Mouse (Mus musculus): ENCODE measurements around the gene Klhl6. TPM values are rescaled to one million over a fixed set of nuclear protein-coding genes. Genes with fewer than 3 reads are reported as not detected.

Klhl6 gene
- polyA plus RNA-seq, 1 experiment = 33.7 TPM

DNA sequence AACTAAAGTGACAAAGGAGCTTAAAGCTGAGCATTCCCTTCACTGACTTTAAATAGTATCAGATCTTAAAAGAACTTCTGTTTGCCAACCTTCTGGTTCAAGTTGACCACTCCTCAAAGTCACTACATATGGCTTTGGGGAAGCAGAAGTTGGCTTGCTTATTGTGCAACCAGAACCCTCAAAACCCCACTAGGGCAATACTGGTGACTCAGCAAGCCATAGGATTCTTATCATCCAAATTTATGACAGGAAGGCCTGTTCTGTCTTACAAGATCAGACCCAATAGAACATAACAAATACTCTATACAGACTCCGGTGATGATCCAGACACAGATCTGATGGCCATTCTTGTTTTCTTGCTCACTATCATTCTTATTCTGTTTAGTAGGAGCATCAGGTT is 9.4 kb downstream of the Klhl6 start:
- H3K4me1 ChIP-seq (ENCODE audit: control insufficient read depth, insufficient read depth, insufficient read length) = peaks cover 55% of the 10 kb centered on the region
- 34% methylated on average over 1 of the region's 1 CpGs for WGBS
- no peaks in the 10 kb centered on the region for H3K27me3 ChIP-seq (ENCODE audit: control insufficient read depth, insufficient read depth, low read length)
- no peak overlapping the region for H3K4me3 ChIP-seq (ENCODE audit: extremely low read depth, insufficient read depth, insufficient read length)
- no peak for DNase-seq (ENCODE audit: low read depth in 1 of 2, low spot score in 2 of 2)
- peaks cover 1% of the 10 kb centered on the region; the same call in 1 of the 2 replicates for H3K36me3 ChIP-seq (ENCODE audit: control insufficient read depth, insufficient read depth, low read length)
- TF ChIP-seq POLR2A (IDR thresholded peaks at IDR 0.05; ENCODE audit: low read depth, low read length) (no peak), CTCF (IDR thresholded peaks at IDR 0.05; ENCODE audit: extremely low read depth, insufficient read depth, insufficient read length, insufficient replicate concordance) (no peak)
- H3K27ac ChIP-seq (ENCODE audit: insufficient read depth, low read length) = peak overlapping the region; percentile 27; the same call in 1 of the 2 replicates

GRCm38 (mm10) chr16:19972736-19973350 is 10.0 kb downstream of the Klhl6 start:
- peak overlapping the region; percentile 5; the same call in 1 of the 2 replicates for H3K27ac ChIP-seq (ENCODE audit: insufficient read depth, low read length)
- no peak for TF ChIP-seq POLR2A (IDR thresholded peaks at IDR 0.05; ENCODE audit: low read depth, low read length)
- peaks cover 1% of the 10 kb centered on the region; the same call in 1 of the 2 replicates for H3K36me3 ChIP-seq (ENCODE audit: control insufficient read depth, insufficient read depth, low read length)
- peak in 1 of 2 experiments; percentile 61 for DNase-seq (ENCODE audit: low read depth in 1 of 2, low spot score in 2 of 2)
- no peak overlapping the region for H3K4me3 ChIP-seq (ENCODE audit: extremely low read depth, insufficient read depth, insufficient read length)
- peaks cover 50% of the 10 kb centered on the region for H3K4me1 ChIP-seq (ENCODE audit: control insufficient read depth, insufficient read depth, insufficient read length)
- no peaks in the 10 kb centered on the region for H3K27me3 ChIP-seq (ENCODE audit: control insufficient read depth, insufficient read depth, low read length)

GRCm38 (mm10) chr16:19969506-19969905 is 13.3 kb downstream of the Klhl6 start:
- H3K27ac ChIP-seq (ENCODE audit: insufficient read depth, low read length) = no peak overlapping the region
- 73% methylated on average over 5 of the region's 5 CpGs for WGBS
- no peak for DNase-seq (ENCODE audit: low read depth in 1 of 2, low spot score in 2 of 2)
- H3K27me3 ChIP-seq (ENCODE audit: control insufficient read depth, insufficient read depth, low read length) = no peaks in the 10 kb centered on the region
- peaks cover 31% of the 10 kb centered on the region for H3K4me1 ChIP-seq (ENCODE audit: control insufficient read depth, insufficient read depth, insufficient read length)
- H3K36me3 ChIP-seq (ENCODE audit: control insufficient read depth, insufficient read depth, low read length) = peaks cover 10% of the 10 kb centered on the region
- no peak overlapping the region for H3K4me3 ChIP-seq (ENCODE audit: extremely low read depth, insufficient read depth, insufficient read length)
- TF ChIP-seq POLR2A (IDR thresholded peaks at IDR 0.05; ENCODE audit: low read depth, low read length) (no peak), CTCF (IDR thresholded peaks at IDR 0.05; ENCODE audit: extremely low read depth, insufficient read depth, insufficient read length, insufficient replicate concordance) (no peak)

DNA sequence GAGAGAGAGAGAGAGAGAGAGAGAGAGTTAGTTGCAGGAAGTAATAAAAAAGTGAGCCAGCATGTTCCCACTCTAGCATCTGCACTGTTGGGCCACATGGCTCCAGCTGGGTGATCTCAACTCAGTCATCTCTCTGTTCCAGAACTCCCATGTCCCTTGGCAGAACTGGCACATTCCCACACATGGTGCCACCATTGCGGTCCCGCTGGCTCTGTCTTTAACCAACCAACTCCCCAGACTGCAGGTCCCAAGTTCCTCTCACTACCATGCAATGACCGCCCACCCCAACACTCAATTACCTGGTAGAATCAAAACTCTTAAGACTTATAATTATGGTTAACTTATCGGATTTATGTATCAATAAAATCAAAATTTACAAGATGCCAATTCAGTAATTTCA is 14.2 kb downstream of the Klhl6 start:
- TF ChIP-seq POLR2A (IDR thresholded peaks at IDR 0.05; ENCODE audit: low read depth, low read length) = no peak
- no peak for TF ChIP-seq CTCF (IDR thresholded peaks at IDR 0.05; ENCODE audit: extremely low read depth, insufficient read depth, insufficient read length, insufficient replicate concordance)
- Histone ChIP-seq H3K4me1 (ENCODE audit: control insufficient read depth, insufficient read depth, insufficient read length) (peaks cover 29% of the 10 kb centered on the region), H3K36me3 (ENCODE audit: control insufficient read depth, insufficient read depth, low read length) (peaks cover 15% of the 10 kb centered on the region)

DNA sequence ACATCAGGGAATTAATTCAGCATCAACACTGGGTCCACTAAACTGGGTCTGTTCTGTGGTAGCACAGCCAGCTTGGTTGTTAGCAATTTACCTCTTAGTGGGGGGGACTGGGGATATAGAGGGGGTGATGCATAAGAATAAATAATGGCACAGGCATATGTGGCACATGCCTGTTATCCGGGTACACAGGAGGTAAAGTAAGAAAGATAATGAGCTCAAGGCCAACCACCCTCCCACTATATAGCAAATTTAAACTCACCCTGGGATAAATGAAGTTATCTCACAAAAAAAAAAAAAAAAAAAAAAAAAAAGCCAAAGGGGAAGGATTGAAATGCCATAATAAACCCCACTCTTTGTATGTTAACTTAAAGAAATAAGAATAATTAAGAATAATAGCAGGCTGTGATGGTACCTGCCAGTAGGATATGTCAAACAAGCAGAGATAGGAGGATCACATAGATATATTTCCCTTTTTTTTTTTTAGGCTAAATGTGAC is 14.9 kb downstream of the Klhl6 start:
- Histone ChIP-seq H3K4me3 (ENCODE audit: extremely low read depth, insufficient read depth, insufficient read length) (no peak overlapping the region), H3K4me1 (ENCODE audit: control insufficient read depth, insufficient read depth, insufficient read length) (peaks cover 25% of the 10 kb centered on the region), H3K27me3 (ENCODE audit: control insufficient read depth, insufficient read depth, low read length) (no peaks in the 10 kb centered on the region), H3K36me3 (ENCODE audit: control insufficient read depth, insufficient read depth, low read length) (peaks cover 16% of the 10 kb centered on the region), H3K27ac (ENCODE audit: insufficient read depth, low read length) (no peak overlapping the region)
- TF ChIP-seq CTCF (IDR thresholded peaks at IDR 0.05; ENCODE audit: extremely low read depth, insufficient read depth, insufficient read length, insufficient replicate concordance) (no peak), POLR2A (IDR thresholded peaks at IDR 0.05; ENCODE audit: low read depth, low read length) (no peak)
- no peak for DNase-seq (ENCODE audit: low read depth in 1 of 2, low spot score in 2 of 2)
- WGBS = 89% methylated on average over 1 of the region's 1 CpGs

More for the DNA sequence above, 14.2 kb downstream of the Klhl6 start:
- Histone ChIP-seq H3K4me3 (ENCODE audit: extremely low read depth, insufficient read depth, insufficient read length) (no peak overlapping the region), H3K27me3 (ENCODE audit: control insufficient read depth, insufficient read depth, low read length) (no peaks in the 10 kb centered on the region), H3K27ac (ENCODE audit: insufficient read depth, low read length) (no peak overlapping the region)
- DNase-seq (ENCODE audit: low read depth in 1 of 2, low spot score in 2 of 2) = no peak
- 92% methylated on average over 4 of the region's 4 CpGs for WGBS

DNA sequence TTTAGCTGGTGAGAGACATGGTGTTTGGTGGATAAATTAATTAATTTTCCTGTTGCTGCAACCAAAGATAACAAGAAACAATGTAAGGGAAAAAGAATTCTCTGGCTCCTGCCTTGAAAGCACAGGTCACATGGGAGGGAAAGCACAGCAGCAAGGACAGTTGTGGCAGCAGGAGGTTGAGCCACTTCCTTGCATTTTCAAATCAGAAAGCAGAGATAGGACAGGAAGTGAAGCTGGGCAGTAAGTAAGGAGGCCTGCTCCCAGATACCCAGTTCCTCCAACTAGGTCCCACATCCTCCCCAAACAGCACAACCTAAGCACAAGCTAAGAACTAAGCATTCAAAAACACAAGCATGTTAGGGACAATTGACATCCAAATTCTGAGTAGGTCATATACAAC is 15.9 kb downstream of the Klhl6 start:
- Histone ChIP-seq H3K36me3 (ENCODE audit: control insufficient read depth, insufficient read depth, low read length) (peaks cover 17% of the 10 kb centered on the region), H3K4me1 (ENCODE audit: control insufficient read depth, insufficient read depth, insufficient read length) (peaks cover 19% of the 10 kb centered on the region), H3K4me3 (ENCODE audit: extremely low read depth, insufficient read depth, insufficient read length) (no peak overlapping the region), H3K27ac (ENCODE audit: insufficient read depth, low read length) (no peak overlapping the region), H3K27me3 (ENCODE audit: control insufficient read depth, insufficient read depth, low read length) (no peaks in the 10 kb centered on the region)
- no peak for DNase-seq (ENCODE audit: low read depth in 1 of 2, low spot score in 2 of 2)
- TF ChIP-seq CTCF (IDR thresholded peaks at IDR 0.05; ENCODE audit: extremely low read depth, insufficient read depth, insufficient read length, insufficient replicate concordance) (no peak), POLR2A (IDR thresholded peaks at IDR 0.05; ENCODE audit: low read depth, low read length) (no peak)

- Histone ChIP-seq H3K27ac (ENCODE audit: insufficient read depth, low read length) (no peak overlapping the region), H3K36me3 (ENCODE audit: control insufficient read depth, insufficient read depth, low read length) (peaks cover 17% of the 10 kb centered on the region), H3K27me3 (ENCODE audit: control insufficient read depth, insufficient read depth, low read length) (no peaks in the 10 kb centered on the region), H3K4me3 (ENCODE audit: extremely low read depth, insufficient read depth, insufficient read length) (no peak overlapping the region), H3K4me1 (ENCODE audit: control insufficient read depth, insufficient read depth, insufficient read length) (peaks cover 19% of the 10 kb centered on the region)
- TF ChIP-seq POLR2A (IDR thresholded peaks at IDR 0.05; ENCODE audit: low read depth, low read length) = no peak
- TF ChIP-seq CTCF (IDR thresholded peaks at IDR 0.05; ENCODE audit: extremely low read depth, insufficient read depth, insufficient read length, insufficient replicate concordance) = no peak
- no peak for DNase-seq (ENCODE audit: low read depth in 1 of 2, low spot score in 2 of 2)
- 71% methylated on average over 1 of the region's 1 CpGs for WGBS
These were observed 16.4 kb downstream of the Klhl6 start for GRCm38 (mm10) chr16:19966437-19966836.

All from spleen, adult 2 months (tissue).